Mouse (Mus musculus): ENCODE results near the gene Prss22. TPM values are rescaled to one million over a fixed set of nuclear protein-coding genes. Genes with fewer than 3 reads are reported as not detected.
"Not testable (repeated sequence)": the region's sequence is repeated elsewhere in the genome, so short reads cannot be mapped to it uniquely, and the experiment has no call there.

The Prss22 gene
- polyA plus RNA-seq, 1 experiment, result 0.23 TPM

DNA sequence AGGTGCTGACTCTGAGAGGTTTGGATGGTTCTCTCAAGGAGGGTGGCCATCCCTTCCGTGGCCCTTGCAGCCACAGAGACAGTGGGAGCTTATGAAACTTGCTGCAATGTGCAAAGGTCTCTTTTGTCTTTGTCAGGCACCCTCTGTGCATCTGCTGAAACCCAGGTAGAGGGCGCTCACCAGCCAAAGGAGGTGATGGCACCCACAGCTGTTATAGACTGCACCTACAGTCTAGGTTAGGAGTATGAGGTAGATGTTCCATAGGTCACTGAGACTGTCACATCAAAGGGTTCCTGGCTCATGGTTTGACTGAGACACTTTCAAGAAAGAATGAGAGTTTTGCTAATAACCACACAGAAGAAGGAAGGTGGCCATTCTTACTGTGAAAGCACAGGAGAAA lies 29.1 kb downstream of the Prss22 start:
- H3K4me3 ChIP-seq (ENCODE audit: insufficient read depth, low read depth, low read length), result no peak overlapping the region
- no peaks in the 10 kb centered on the region for H3K27me3 ChIP-seq (replicated peaks; ENCODE audit: control insufficient read depth, insufficient read depth, low read length)
- WGBS, result 56% methylated on average over 2 of the region's 2 CpGs
- no peak overlapping the region for H3K27ac ChIP-seq (ENCODE audit: insufficient read depth, low read depth, low read length)
- peaks cover 7% of the 10 kb centered on the region for H3K4me1 ChIP-seq (ENCODE audit: control insufficient read depth, insufficient read depth, low read length)
- TF ChIP-seq POLR2A (IDR thresholded peaks at IDR 0.05; ENCODE audit: low read depth, low read length), result no peak
- TF ChIP-seq CTCF (conservative IDR thresholded peaks at IDR 0.05; ENCODE audit: insufficient read depth, insufficient read length, low read depth, low read length), result no peak; the same call in 1 of the 2 replicates
- H3K36me3 ChIP-seq (ENCODE audit: control insufficient read depth, insufficient read depth, low read length), result no peaks in the 10 kb centered on the region
- DNase-seq, result peak; percentile 56

DNA sequence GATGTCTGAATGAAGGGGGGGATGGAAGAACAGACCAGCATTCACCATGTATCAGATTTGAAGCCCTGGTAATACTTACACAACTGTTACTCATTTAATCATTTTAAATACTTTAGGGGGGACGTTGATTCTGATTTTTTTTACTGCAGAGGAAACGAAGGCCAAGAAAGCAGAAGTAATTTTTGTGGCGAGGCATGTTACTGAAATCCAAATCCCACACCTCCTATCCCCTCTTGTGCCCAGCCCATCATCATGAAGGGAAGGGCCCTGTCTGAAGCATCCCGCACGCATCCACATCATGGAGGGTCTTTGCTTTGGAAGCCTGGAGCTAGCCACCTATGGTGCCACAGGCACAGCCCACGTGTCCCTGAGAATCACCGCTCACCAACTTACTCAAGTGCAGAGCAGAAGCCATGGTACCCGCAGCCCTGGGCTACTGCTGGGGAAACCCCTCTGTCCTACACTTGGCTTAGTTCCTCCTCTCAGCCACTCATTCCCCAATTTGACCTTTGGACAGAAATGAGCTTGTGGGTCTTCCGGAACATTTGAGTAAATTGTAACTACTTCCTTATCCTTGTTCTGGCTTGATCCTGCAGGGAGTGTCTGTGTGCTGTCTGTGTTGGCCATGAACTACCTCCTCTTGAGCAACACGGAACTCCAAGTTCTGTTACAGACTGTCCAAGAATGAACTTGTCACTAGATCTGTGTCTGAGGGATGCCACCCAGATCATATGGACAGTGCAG lies 31.1 kb downstream of the Prss22 start:
- Histone ChIP-seq H3K27ac (ENCODE audit: insufficient read depth, low read depth, low read length) (peak overlapping the region; percentile 13; the same call in 1 of the 2 replicates), H3K4me1 (ENCODE audit: control insufficient read depth, insufficient read depth, low read length) (peaks cover 7% of the 10 kb centered on the region), H3K27me3 (replicated peaks; ENCODE audit: control insufficient read depth, insufficient read depth, low read length) (no peaks in the 10 kb centered on the region), H3K36me3 (ENCODE audit: control insufficient read depth, insufficient read depth, low read length) (no peaks in the 10 kb centered on the region), H3K4me3 (ENCODE audit: insufficient read depth, low read depth, low read length) (no peak overlapping the region)
- DNase-seq, result peak; percentile 73
- 69% methylated on average over 10 of the region's 10 CpGs for WGBS
- TF ChIP-seq CTCF (conservative IDR thresholded peaks at IDR 0.05; ENCODE audit: insufficient read depth, insufficient read length, low read depth, low read length), result no peak
- TF ChIP-seq POLR2A (IDR thresholded peaks at IDR 0.05; ENCODE audit: low read depth, low read length), result no peak

- Histone ChIP-seq H3K27me3 (replicated peaks; ENCODE audit: control insufficient read depth, insufficient read depth, low read length) (no peaks in the 10 kb centered on the region), H3K4me1 (ENCODE audit: control insufficient read depth, insufficient read depth, low read length) (peaks cover 7% of the 10 kb centered on the region), H3K4me3 (ENCODE audit: insufficient read depth, low read depth, low read length) (no peak overlapping the region), H3K36me3 (ENCODE audit: control insufficient read depth, insufficient read depth, low read length) (no peaks in the 10 kb centered on the region), H3K27ac (ENCODE audit: insufficient read depth, low read depth, low read length) (no peak overlapping the region)
- no peak for DNase-seq
- TF ChIP-seq CTCF (conservative IDR thresholded peaks at IDR 0.05; ENCODE audit: insufficient read depth, insufficient read length, low read depth, low read length) (no peak), POLR2A (IDR thresholded peaks at IDR 0.05; ENCODE audit: low read depth, low read length) (no peak)
- WGBS, result 56% methylated on average over 6 of the region's 6 CpGs
Measured at GRCm38 (mm10) chr17:23965805-23966425, 32.0 kb downstream of the Prss22 start.

GRCm38 (mm10) chr17:23961573-23962122 lies 36.3 kb downstream of the Prss22 start:
- no peak overlapping the region for H3K4me3 ChIP-seq (ENCODE audit: insufficient read depth, low read depth, low read length)
- WGBS, result 60% methylated on average over 4 of the region's 4 CpGs
- no peaks in the 10 kb centered on the region for H3K36me3 ChIP-seq (ENCODE audit: control insufficient read depth, insufficient read depth, low read length)
- H3K27ac ChIP-seq (ENCODE audit: insufficient read depth, low read depth, low read length), result no peak overlapping the region
- H3K4me1 ChIP-seq (ENCODE audit: control insufficient read depth, insufficient read depth, low read length), result no peaks in the 10 kb centered on the region
- H3K27me3 ChIP-seq (replicated peaks; ENCODE audit: control insufficient read depth, insufficient read depth, low read length), result no peaks in the 10 kb centered on the region
- DNase-seq, result no peak
- TF ChIP-seq CTCF (conservative IDR thresholded peaks at IDR 0.05; ENCODE audit: insufficient read depth, insufficient read length, low read depth, low read length) (no peak), POLR2A (IDR thresholded peaks at IDR 0.05; ENCODE audit: low read depth, low read length) (no peak)

- peak; percentile 84 for DNase-seq
- WGBS, result 42% methylated on average over 3 of the region's 3 CpGs
- H3K4me1 ChIP-seq (ENCODE audit: control insufficient read depth, insufficient read depth, low read length), result no peaks in the 10 kb centered on the region
- H3K36me3 ChIP-seq (ENCODE audit: control insufficient read depth, insufficient read depth, low read length), result no peaks in the 10 kb centered on the region
- TF ChIP-seq POLR2A (IDR thresholded peaks at IDR 0.05; ENCODE audit: low read depth, low read length) (no peak), CTCF (conservative IDR thresholded peaks at IDR 0.05; ENCODE audit: insufficient read depth, insufficient read length, low read depth, low read length) (peak; percentile 99)
- no peak overlapping the region for H3K27ac ChIP-seq (ENCODE audit: insufficient read depth, low read depth, low read length)
- H3K4me3 ChIP-seq (ENCODE audit: insufficient read depth, low read depth, low read length), result no peak overlapping the region
- no peaks in the 10 kb centered on the region for H3K27me3 ChIP-seq (replicated peaks; ENCODE audit: control insufficient read depth, insufficient read depth, low read length)
Measured at GRCm38 (mm10) chr17:23960084-23960738, 37.7 kb downstream of the Prss22 start.

DNA sequence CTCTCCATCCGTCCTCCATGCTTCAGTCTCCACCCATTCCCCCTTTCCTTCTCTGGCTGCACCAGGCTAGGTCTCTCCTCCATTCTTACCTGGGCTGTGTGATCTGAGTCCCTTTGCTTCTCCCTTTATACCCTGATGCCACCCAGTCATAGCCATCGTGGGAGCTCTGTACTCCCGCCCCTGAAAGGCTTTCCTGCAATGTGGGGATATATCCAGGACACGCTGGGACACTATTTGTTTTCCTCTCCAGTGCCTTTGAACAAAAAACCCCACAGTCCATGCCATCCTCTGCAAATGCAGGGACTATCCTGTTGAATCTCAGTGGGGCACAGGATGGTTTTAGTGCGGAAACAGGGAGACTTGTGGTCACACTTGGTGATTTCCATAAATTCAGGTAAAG lies 42.7 kb downstream of the Prss22 start, which contains the start of gene Sbpl:
Sbpl (minus strand) TSS at position 101 of the 400 bp plus-strand sequence.
- TF ChIP-seq POLR2A (IDR thresholded peaks at IDR 0.05; ENCODE audit: low read depth, low read length), result no peak
- no peak for TF ChIP-seq CTCF (conservative IDR thresholded peaks at IDR 0.05; ENCODE audit: insufficient read depth, insufficient read length, low read depth, low read length)
- Histone ChIP-seq H3K4me3 (ENCODE audit: insufficient read depth, low read depth, low read length) (no peak within 1 kb of the TSS), H3K4me1 (ENCODE audit: control insufficient read depth, insufficient read depth, low read length) (no peaks in the 10 kb centered on the region), H3K27ac (ENCODE audit: insufficient read depth, low read depth, low read length) (no peak within 1 kb of the TSS), H3K36me3 (ENCODE audit: control insufficient read depth, insufficient read depth, low read length) (no peaks in the 10 kb centered on the region), H3K27me3 (replicated peaks; ENCODE audit: control insufficient read depth, insufficient read depth, low read length) (no peaks in the 10 kb centered on the region)
- DNase-seq, result no peak
- WGBS, result 81% methylated on average over 5 of the region's 5 CpGs

- DNase-seq; H3K27me3 ChIP-seq (replicated peaks; ENCODE audit: control insufficient read depth, insufficient read depth, low read length); H3K4me3 ChIP-seq (ENCODE audit: insufficient read depth, low read depth, low read length); H3K4me1 ChIP-seq (ENCODE audit: control insufficient read depth, insufficient read depth, low read length); H3K36me3 ChIP-seq (ENCODE audit: control insufficient read depth, insufficient read depth, low read length); H3K27ac ChIP-seq (ENCODE audit: insufficient read depth, low read depth, low read length): not testable (repeated sequence)
- 81% methylated on average over 4 of the region's 4 CpGs for WGBS
Measured at GRCm38 (mm10) chr17:23950828-23951227, 47.1 kb downstream of the Prss22 start.
